In the genomic region with DNA sequence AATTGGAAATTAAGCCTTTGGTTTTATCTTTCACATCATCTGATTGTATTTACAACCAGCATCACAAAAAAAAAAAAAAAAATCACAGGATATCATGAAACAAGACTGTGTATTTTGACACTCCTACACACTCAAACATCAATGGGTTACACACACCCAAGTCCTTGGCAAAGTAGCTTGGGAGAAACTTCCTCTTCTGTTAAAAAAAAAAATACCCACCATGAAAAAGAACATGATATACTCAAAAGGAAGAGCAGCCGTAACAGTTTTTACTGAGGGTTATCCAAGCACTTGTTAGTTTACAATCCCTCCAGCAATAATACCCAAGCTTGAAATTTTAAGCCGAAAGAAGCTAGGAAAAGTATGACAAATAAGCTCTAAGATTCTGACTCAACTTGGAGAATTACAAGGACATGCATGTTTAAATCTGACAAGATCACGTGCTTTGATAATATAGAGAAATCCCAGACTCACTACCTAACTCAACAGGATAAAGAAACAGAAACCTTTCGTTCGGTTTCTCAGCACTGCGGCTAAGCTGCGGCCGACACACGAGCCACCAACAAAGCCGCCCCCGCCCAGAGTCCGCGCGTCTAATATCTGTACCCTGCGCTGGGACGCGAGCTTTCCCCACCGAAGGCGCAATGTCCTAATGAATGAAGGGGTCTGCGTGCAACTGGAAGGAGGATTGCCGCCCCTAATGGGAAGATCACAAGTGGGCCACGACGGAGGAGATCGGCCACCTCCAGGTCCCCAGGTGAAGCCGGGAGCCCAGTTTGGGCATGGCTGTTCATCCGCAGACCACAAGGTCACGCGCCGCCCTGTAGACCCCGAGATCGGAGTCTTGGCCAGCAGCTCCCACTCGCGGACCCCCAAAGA, we compare ENCODE assay signal across 8 mouse cellular contexts. TPM values are rescaled to one million over a fixed set of nuclear protein-coding genes. Genes with fewer than 3 reads are reported as not detected.
DNase-seq lines count a peak whose midpoint lies in the region; ATAC-seq lines count a peak whose summit lies in the region.
"Had no signal": no experiment of that assay in that cellular context is flagged by ENCODE, and none has a peak within 500 bp of the region (broad histone marks: within the 10 kb centered on the region; RNA-seq: fewer than 3 reads in every experiment).

No protein-coding gene starts in this region.

- peak overlapping the region; percentile 95 for H3K4me3 ChIP-seq in lung, embryonic 15.5 days
- H3K4me3 ChIP-seq in erythroblast, embryonic 14.5 days (replicated peaks), result peak overlapping the region; percentile 79
- peak overlapping the region; percentile 94 for H3K4me3 ChIP-seq in limb, embryonic 13.5 days
- H3K4me3 ChIP-seq in neural tube, embryonic 15.5 days (replicated peaks), result peak overlapping the region; percentile 99

- H3K9ac ChIP-seq in lung, embryonic 15.5 days, result peak overlapping the region; percentile 94
- H3K9ac ChIP-seq in limb, embryonic 13.5 days, result peak overlapping the region; percentile 94
- peak overlapping the region; percentile 94 for H3K9ac ChIP-seq in neural tube, embryonic 15.5 days (replicated peaks)

- under 1% methylated on average over 33 of the region's 33 CpGs for WGBS in lung, embryonic 15.5 days
- under 1% methylated on average over 33 of the region's 33 CpGs for WGBS in limb, embryonic 13.5 days
- under 1% methylated on average over 33 of the region's 33 CpGs for WGBS in neural tube, embryonic 15.5 days

- H3K9me3 ChIP-seq in lung, embryonic 15.5 days, result no peaks in the 10 kb centered on the region
- H3K9me3 ChIP-seq in erythroblast, embryonic 14.5 days (ENCODE audit: control insufficient read depth, low read length), result no peaks in the 10 kb centered on the region
- H3K9me3 ChIP-seq in limb, embryonic 13.5 days, result no peaks in the 10 kb centered on the region
- no peaks in the 10 kb centered on the region for H3K9me3 ChIP-seq in neural tube, embryonic 15.5 days (replicated peaks)

- no peak for DNase-seq in lung, postnatal 10 days
- DNase-seq in R1 (ENCODE audit: low read depth, low spot score), result peak; percentile 56
- DNase-seq in cerebellum, adult 11-12 months, result no peak

- H3K36me3 ChIP-seq in lung, embryonic 15.5 days, result peaks cover 60% of the 10 kb centered on the region
- H3K36me3 ChIP-seq in erythroblast, embryonic 14.5 days (ENCODE audit: control insufficient read depth), result peaks cover 80% of the 10 kb centered on the region
- H3K36me3 ChIP-seq in limb, embryonic 13.5 days, result peaks cover 63% of the 10 kb centered on the region
- H3K36me3 ChIP-seq in neural tube, embryonic 15.5 days, result peaks cover 59% of the 10 kb centered on the region

- peak overlapping the region; percentile 93 for H3K27ac ChIP-seq in lung, embryonic 15.5 days
- H3K27ac ChIP-seq in limb, embryonic 13.5 days, result peak overlapping the region; percentile 88
- peak overlapping the region; percentile 94 for H3K27ac ChIP-seq in neural tube, embryonic 15.5 days (replicated peaks)

- no peaks in the 10 kb centered on the region for H3K27me3 ChIP-seq in lung, embryonic 15.5 days
- no peaks in the 10 kb centered on the region for H3K27me3 ChIP-seq in erythroblast, embryonic 14.5 days (ENCODE audit: control insufficient read depth)
- H3K27me3 ChIP-seq in limb, embryonic 13.5 days, result no peaks in the 10 kb centered on the region
- no peaks in the 10 kb centered on the region for H3K27me3 ChIP-seq in neural tube, embryonic 15.5 days (replicated peaks)

- ATAC-seq in lung, embryonic 15.5 days (ENCODE audit: borderline replicate concordance, extremely low read depth, low FRiP score, low TSS enrichment), result no peak
- ATAC-seq in limb, embryonic 13.5 days (ENCODE audit: low FRiP score, low read depth), result no peak; the same call in 1 of the 2 replicates
- peak; percentile 6; the same call in 1 of the 2 replicates for ATAC-seq in neural tube, embryonic 15.5 days (ENCODE audit: low FRiP score)

- H3K4me2 ChIP-seq in lung, embryonic 15.5 days, result peak overlapping the region; percentile 85
- peak overlapping the region; percentile 96 for H3K4me2 ChIP-seq in limb, embryonic 13.5 days (replicated peaks)
- peak overlapping the region; percentile 94 for H3K4me2 ChIP-seq in neural tube, embryonic 15.5 days

- H3K4me1 ChIP-seq in lung, embryonic 15.5 days, result peaks cover 32% of the 10 kb centered on the region
- H3K4me1 ChIP-seq in erythroblast, embryonic 14.5 days (ENCODE audit: control insufficient read depth), result peaks cover 60% of the 10 kb centered on the region
- peaks cover 43% of the 10 kb centered on the region for H3K4me1 ChIP-seq in limb, embryonic 13.5 days
- H3K4me1 ChIP-seq in neural tube, embryonic 15.5 days, result peaks cover 52% of the 10 kb centered on the region

RNA-seq across cellular contexts. Expression of gene Trmt2a, which starts 0.7 kb away (rescaled TPM):
- polyA plus RNA-seq in lung, embryonic 15.5 days (2015; fragmentation: Nextera tagmentation; extraction: Ambion mirVana), result 103 and 106 TPM in 2 replicates
- 3.7 and 3.8 TPM in 2 replicates for polyA plus RNA-seq in erythroblast, embryonic 14.5 days (2012)
- 111 and 113 TPM in 2 replicates for polyA plus RNA-seq in limb, embryonic 13.5 days (2015; fragmentation: Nextera tagmentation; extraction: Ambion mirVana)
- polyA plus RNA-seq in neural tube, embryonic 15.5 days (2015; fragmentation: Nextera tagmentation; extraction: Ambion mirVana), result 96.4 and 97.1 TPM in 2 replicates

RNA-seq across cellular contexts. Expression of gene Ranbp1, which starts 0.8 kb away (rescaled TPM):
- polyA plus RNA-seq in lung, embryonic 15.5 days (2015; fragmentation: Nextera tagmentation; extraction: Ambion mirVana), result 580 and 615 TPM in 2 replicates
- polyA plus RNA-seq in erythroblast, embryonic 14.5 days (2012), result 72.2 and 86.6 TPM in 2 replicates
- 641 and 645 TPM in 2 replicates for polyA plus RNA-seq in limb, embryonic 13.5 days (2015; fragmentation: Nextera tagmentation; extraction: Ambion mirVana)
- 364 and 412 TPM in 2 replicates for polyA plus RNA-seq in neural tube, embryonic 15.5 days (2015; fragmentation: Nextera tagmentation; extraction: Ambion mirVana)

RNA-seq across cellular contexts. Expression of gene Gm49776, which starts 10.4 kb away (rescaled TPM):
- 2.1 and 2.4 TPM in 2 replicates for polyA plus RNA-seq in lung, embryonic 15.5 days (2015; fragmentation: Nextera tagmentation; extraction: Ambion mirVana)
- not detected in 2 replicates for polyA plus RNA-seq in erythroblast, embryonic 14.5 days (2012)
- 3.5 TPM in 1 of 2 replicates, not detected in the other for polyA plus RNA-seq in limb, embryonic 13.5 days (2015; fragmentation: Nextera tagmentation; extraction: Ambion mirVana)
- polyA plus RNA-seq in neural tube, embryonic 15.5 days (2015; fragmentation: Nextera tagmentation; extraction: Ambion mirVana), result 1.4 and 5.4 TPM in 2 replicates
- polyA plus RNA-seq: gonadal fat pad, adult 2 months had no signal

RNA-seq across cellular contexts. Expression of gene Zdhhc8, which starts 12.8 kb away (rescaled TPM):
- 19.7 and 20.6 TPM in 2 replicates for polyA plus RNA-seq in lung, embryonic 15.5 days (2015; fragmentation: Nextera tagmentation; extraction: Ambion mirVana)
- 0.20 and 0.31 TPM in 2 replicates for polyA plus RNA-seq in erythroblast, embryonic 14.5 days (2012)
- 18.7 and 21.2 TPM in 2 replicates for polyA plus RNA-seq in limb, embryonic 13.5 days (2015; fragmentation: Nextera tagmentation; extraction: Ambion mirVana)
- polyA plus RNA-seq in neural tube, embryonic 15.5 days (2015; fragmentation: Nextera tagmentation; extraction: Ambion mirVana), result 16.9 and 19.2 TPM in 2 replicates

RNA-seq across cellular contexts. Expression of gene Ccdc188, which starts 30.1 kb away (rescaled TPM):
- not detected in 2 replicates for polyA plus RNA-seq in lung, embryonic 15.5 days (2015; fragmentation: Nextera tagmentation; extraction: Ambion mirVana)
- not detected in 2 replicates for polyA plus RNA-seq in erythroblast, embryonic 14.5 days (2012)
- polyA plus RNA-seq in limb, embryonic 13.5 days (2015; fragmentation: Nextera tagmentation; extraction: Ambion mirVana), result not detected in 2 replicates
- not detected in 2 replicates for polyA plus RNA-seq in neural tube, embryonic 15.5 days (2015; fragmentation: Nextera tagmentation; extraction: Ambion mirVana)

Comparison
In these comparisons a context has a peak if more than half of its experiments do, and no peak if none do; other contexts are left out.
1. RNA of gene Trmt2a, which starts 0.7 kb away (polyA plus RNA-seq): 111 to 113 TPM in limb, embryonic 13.5 days, 103 to 106 TPM in lung, embryonic 15.5 days and 96.4 to 97.1 TPM in neural tube, embryonic 15.5 days; 3.7 to 3.8 TPM in erythroblast, embryonic 14.5 days; every median in the first group is over 10 times any median in the second.
2. Peak in every context shown above with its lines, with median percentiles within 50 percentile points of each other: H3K27ac ChIP-seq, H3K4me2 ChIP-seq, H3K4me3 ChIP-seq and H3K9ac ChIP-seq.